Mouse (Mus musculus) small intestine, adult 2 months (tissue): ENCODE results near the gene Hist2h2aa2. TPM values are rescaled to one million over a fixed set of nuclear protein-coding genes. Genes with fewer than 3 reads are reported as not detected.

Source experiments
- H3K27ac ChIP-seq: fragments of 200-500 bp; 2 replicates; pipeline ENCODE4 v1.5.1; 2012; ENCODE audit warnings: low read depth, low read length, control low read depth, inconsistent platforms; ENCODE audit not compliant: insufficient read depth
- H3K27me3 ChIP-seq: fragments of 200-500 bp; 2 replicates; pipeline ENCODE4 v1.6.1; 2012; ENCODE audit warnings: mild to moderate bottlenecking, moderate library complexity, low read length, inconsistent platforms; ENCODE audit not compliant: control insufficient read depth, insufficient read depth
- H3K36me3 ChIP-seq: fragments of 200-500 bp; 2 replicates; pipeline ENCODE4 v1.6.1; 2012; ENCODE audit warnings: mild to moderate bottlenecking, low read length, control low read depth, inconsistent platforms; ENCODE audit not compliant: control insufficient read depth, insufficient read depth
- H3K4me1 ChIP-seq: fragments of 200-500 bp; 2 replicates; pipeline ENCODE4 v1.6.1; 2012; ENCODE audit warnings: low read length, inconsistent platforms, mixed read lengths; ENCODE audit not compliant: control insufficient read depth, insufficient read depth, insufficient read length
- H3K4me3 ChIP-seq: fragments of 200-500 bp; 2 replicates; pipeline ENCODE4 v1.5.1; 2012; ENCODE audit warnings: low read depth, mild to moderate bottlenecking, control low read depth, inconsistent platforms, low read length, moderate library complexity
- CTCF ChIP-seq: fragments of 200-500 bp; IDR thresholded peaks from 2 replicates; pipeline ENCODE4 v1.5.1; 2012; ENCODE audit warnings: low read depth, mild to moderate bottlenecking, control low read depth, inconsistent platforms, low read length, moderate library complexity, mixed read lengths; ENCODE audit not compliant: insufficient replicate concordance, insufficient read length; ENCODE audit errors: extremely low read depth
- POLR2A ChIP-seq: fragments of 200-500 bp; IDR thresholded peaks from 2 replicates; pipeline ENCODE4 v1.6.1; 2012; ENCODE audit warnings: low read depth, mild to moderate bottlenecking, control low read depth, inconsistent platforms, low read length, moderate library complexity
- whole genome bisulfite sequencing: fragments of 180-500 bp; shearing (Covaris S2); methylation state at CpG from one replicate; pipeline ENCODE4 v1.1.7; 2018; 5-methylcytosine and 5-hydroxymethylcytosine counted together
- polyA plus RNA-seq: library from polyadenylated mRNA; depleted of rRNA; stranded (reverse); fragments of >200 nt; gene quantifications from 2 replicates; pipeline ENCODE4 v1.2.3, GENCODE M21; 2012

Hist2h2aa2 gene
- polyA plus RNA-seq, 1 experiment: 339 TPM

- peak overlapping the region; percentile 58 for H3K4me3 ChIP-seq
- H3K36me3 ChIP-seq: no peaks in the 10 kb centered on the region
- TF ChIP-seq CTCF: no peak
- TF ChIP-seq POLR2A: no peak
- no peaks in the 10 kb centered on the region for H3K27me3 ChIP-seq
- 3% methylated on average over 12 of the region's 12 CpGs for WGBS
- no peaks in the 10 kb centered on the region; the same call in 1 of the 2 replicates for H3K4me1 ChIP-seq
- peak overlapping the region; percentile 17; the same call in 1 of the 2 replicates for H3K27ac ChIP-seq
Observed at GRCm38 (mm10) chr3:96237904-96238511, 2.1 kb downstream of the Hist2h2aa2 start.

- Histone ChIP-seq H3K27ac (peak overlapping the region; percentile 17; the same call in 1 of the 2 replicates), H3K36me3 (no peaks in the 10 kb centered on the region), H3K4me1 (no peaks in the 10 kb centered on the region; the same call in 1 of the 2 replicates), H3K27me3 (no peaks in the 10 kb centered on the region), H3K4me3 (no peak overlapping the region; the same call in 1 of the 2 replicates)
- no peak for TF ChIP-seq POLR2A
- no peak for TF ChIP-seq CTCF
- 22% methylated on average over 7 of the region's 7 CpGs for WGBS
Observed at GRCm38 (mm10) chr3:96237335-96237903, 2.7 kb downstream of the Hist2h2aa2 start.

GRCm38 (mm10) chr3:96236834-96237334, 3.2 kb downstream of the Hist2h2aa2 start:
- 67% methylated on average over 4 of the region's 4 CpGs for WGBS
- no peaks in the 10 kb centered on the region for H3K27me3 ChIP-seq
- no peak overlapping the region for H3K4me3 ChIP-seq
- no peaks in the 10 kb centered on the region; the same call in 1 of the 2 replicates for H3K4me1 ChIP-seq
- peak overlapping the region; percentile 17; the same call in 1 of the 2 replicates for H3K27ac ChIP-seq
- TF ChIP-seq CTCF: no peak
- TF ChIP-seq POLR2A: no peak
- H3K36me3 ChIP-seq: no peaks in the 10 kb centered on the region

GRCm38 (mm10) chr3:96235836-96236235, 4.2 kb downstream of the Hist2h2aa2 start:
- Histone ChIP-seq H3K27me3 (no peaks in the 10 kb centered on the region), H3K4me3 (no peak overlapping the region), H3K36me3 (no peaks in the 10 kb centered on the region), H3K27ac (no peak overlapping the region), H3K4me1 (no peaks in the 10 kb centered on the region; the same call in 1 of the 2 replicates)
- WGBS: 67% methylated on average over 3 of the region's 3 CpGs
- TF ChIP-seq CTCF: no peak
- TF ChIP-seq POLR2A: no peak

- no peak for TF ChIP-seq POLR2A
- no peaks in the 10 kb centered on the region for H3K36me3 ChIP-seq
- no peaks in the 10 kb centered on the region for H3K27me3 ChIP-seq
- no peaks in the 10 kb centered on the region; the same call in 1 of the 2 replicates for H3K4me1 ChIP-seq
- no peak overlapping the region for H3K27ac ChIP-seq
- whole genome bisulfite sequencing: 84% methylated on average over 2 of the region's 2 CpGs
- no peak overlapping the region for H3K4me3 ChIP-seq
Observed at GRCm38 (mm10) chr3:96234914-96235313, 5.2 kb downstream of the Hist2h2aa2 start.

- Histone ChIP-seq H3K4me1 (no peaks in the 10 kb centered on the region; the same call in 1 of the 2 replicates), H3K4me3 (no peak overlapping the region), H3K27ac (no peak overlapping the region), H3K27me3 (no peaks in the 10 kb centered on the region), H3K36me3 (no peaks in the 10 kb centered on the region)
- 57% methylated on average over 2 of the region's 2 CpGs for WGBS
- no peak for TF ChIP-seq CTCF
- no peak for TF ChIP-seq POLR2A
Observed at GRCm38 (mm10) chr3:96231758-96232120, 8.3 kb downstream of the Hist2h2aa2 start.
